Mouse (Mus musculus): ENCODE measurements around the gene Eif2ak4. TPM values are rescaled to one million over a fixed set of nuclear protein-coding genes. Genes with fewer than 3 reads are reported as not detected.
A peak's percentile ranks its signal among the peaks of the same experiment; 100 is the strongest.

Gene Eif2ak4
- polyA plus RNA-seq, 1 experiment from 2014 or later: 10.0 TPM

DNA sequence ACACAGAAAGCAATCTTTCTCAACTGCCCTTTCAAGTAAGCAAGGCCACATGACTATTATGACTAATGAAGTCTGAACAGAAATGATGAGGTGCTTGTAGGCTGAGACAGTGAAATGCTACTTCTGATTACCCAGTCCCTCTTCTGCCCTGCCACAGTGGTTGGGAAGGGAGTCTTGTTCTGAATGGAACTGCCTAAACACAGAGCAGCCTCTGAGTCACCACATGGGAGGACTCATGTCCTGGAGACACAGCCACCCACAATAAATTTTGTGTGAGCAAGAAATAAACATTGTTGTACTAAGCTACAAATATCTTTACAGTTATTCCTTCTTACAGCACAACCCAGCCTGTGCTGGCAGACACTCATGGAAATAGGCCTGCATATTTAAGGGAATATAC lies 12.5 kb upstream of the Eif2ak4 start:
- no peaks in the 10 kb centered on the region for H3K36me3 ChIP-seq
- peaks cover 34% of the 10 kb centered on the region for H3K27me3 ChIP-seq (ENCODE audit: insufficient read depth, poor library complexity, severe bottlenecking)
- no peak overlapping the region for H3K4me3 ChIP-seq

DNA sequence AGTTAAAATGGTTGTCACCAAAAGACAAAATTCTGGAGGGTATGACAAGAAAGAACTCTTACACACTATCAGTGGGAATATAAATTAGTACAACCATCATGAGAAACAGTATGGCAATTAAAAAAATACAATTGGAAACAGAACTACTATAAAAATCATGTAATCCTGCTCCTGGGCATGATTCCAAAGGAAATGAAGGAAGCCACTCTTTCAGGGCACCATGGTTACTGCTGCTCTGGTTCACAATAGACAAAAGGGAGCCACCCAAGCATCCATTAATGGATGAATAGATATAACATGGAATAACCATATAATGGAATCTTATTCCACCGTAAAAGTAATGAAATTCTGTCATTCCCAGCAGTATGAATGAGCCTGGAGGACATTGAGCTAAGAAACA lies 8.7 kb upstream of the Eif2ak4 start:
- Histone ChIP-seq H3K4me3 (no peak overlapping the region), H3K27me3 (ENCODE audit: insufficient read depth, poor library complexity, severe bottlenecking) (peaks cover 8% of the 10 kb centered on the region), H3K4me1 (no peaks in the 10 kb centered on the region), H3K9me3 (no peaks in the 10 kb centered on the region), H3K36me3 (no peaks in the 10 kb centered on the region), H3K27ac (no peak overlapping the region)
- 64% methylated on average over 1 of the region's 1 CpGs for WGBS
- DNase-seq (ENCODE audit: low spot score): no peak

More for the DNA sequence above, 12.5 kb upstream of the Eif2ak4 start:
- H3K9me3 ChIP-seq: no peaks in the 10 kb centered on the region
- no peak overlapping the region for H3K27ac ChIP-seq
- no peak for DNase-seq (ENCODE audit: low spot score)
- H3K4me1 ChIP-seq: peaks cover 17% of the 10 kb centered on the region

DNA sequence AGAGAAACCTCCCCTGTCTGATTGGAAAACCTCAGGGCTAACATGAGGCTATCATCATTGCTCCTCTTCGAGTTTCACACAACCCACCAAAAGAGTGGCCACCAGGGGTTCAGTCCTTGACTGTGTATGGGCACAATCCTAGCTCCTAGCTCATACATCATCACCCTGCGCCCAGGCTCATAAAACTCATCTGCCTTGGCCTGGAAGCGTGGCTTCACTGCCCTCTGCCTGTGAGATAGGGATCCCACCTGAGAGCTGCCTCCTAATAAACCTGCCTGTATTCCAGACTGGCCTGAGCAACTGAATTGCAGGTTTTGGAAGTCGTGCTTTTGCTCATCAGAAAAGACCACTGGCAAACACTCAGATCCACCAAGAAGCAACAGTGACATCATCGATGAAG lies 5.0 kb upstream of the Eif2ak4 start:
- 70% methylated on average over 5 of the region's 5 CpGs for WGBS
- DNase-seq (ENCODE audit: low spot score): no peak
- Histone ChIP-seq H3K4me3 (no peak overlapping the region), H3K4me1 (no peaks in the 10 kb centered on the region), H3K27me3 (ENCODE audit: insufficient read depth, poor library complexity, severe bottlenecking) (no peaks in the 10 kb centered on the region), H3K36me3 (no peaks in the 10 kb centered on the region), H3K9me3 (no peaks in the 10 kb centered on the region), H3K27ac (no peak overlapping the region)

DNA sequence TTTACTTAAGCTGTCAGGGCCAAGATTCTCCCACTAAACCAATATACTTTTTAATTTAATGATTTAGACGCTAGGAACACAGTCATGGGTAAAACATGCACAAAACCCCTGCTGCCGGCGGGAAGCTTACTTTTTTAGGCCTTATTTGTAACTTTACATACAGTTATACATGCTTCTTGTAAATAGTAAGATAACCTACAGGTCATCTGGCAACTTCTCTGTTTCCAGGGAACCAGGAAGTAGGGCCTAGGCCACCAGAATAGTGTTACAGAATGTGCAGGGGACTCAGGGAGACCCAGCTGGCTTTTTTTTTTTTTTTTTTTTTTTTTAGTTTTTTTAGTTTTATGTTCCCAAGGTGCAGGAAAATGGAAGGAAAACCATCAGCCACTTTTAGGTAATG lies 1.2 kb downstream of the Eif2ak4 start:
- Histone ChIP-seq H3K36me3 (no peaks in the 10 kb centered on the region), H3K27ac (peak overlapping the region; percentile 93; the same call in 1 of the 2 replicates), H3K4me3 (peak overlapping the region; percentile 74), H3K9me3 (no peaks in the 10 kb centered on the region), H3K27me3 (ENCODE audit: insufficient read depth, poor library complexity, severe bottlenecking) (no peaks in the 10 kb centered on the region), H3K4me1 (0 out of 2 replicates have a peak, but pooled peaks cover 5% of the 10 kb centered on the region)
- WGBS: 66% methylated on average over 3 of the region's 3 CpGs
- no peak for DNase-seq (ENCODE audit: low spot score)

DNA sequence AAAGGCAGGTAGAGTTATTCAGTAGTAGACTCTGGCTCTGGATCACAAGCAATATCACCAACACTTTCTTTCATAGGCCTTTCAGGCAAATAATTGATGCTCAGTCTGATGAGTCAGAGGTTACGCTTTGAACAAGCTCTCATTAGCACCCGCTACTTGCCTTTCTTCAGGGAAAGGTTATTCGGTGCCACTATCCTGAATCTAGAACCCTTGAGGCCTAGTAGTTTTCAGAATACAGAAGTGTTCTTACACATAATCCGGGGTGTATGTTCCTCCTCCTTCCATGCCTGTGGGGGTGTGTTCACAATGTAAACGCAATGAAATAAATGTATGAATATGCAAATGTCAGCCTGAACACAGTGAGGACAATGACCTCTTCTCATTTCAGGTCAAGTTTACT lies 1.7 kb downstream of the Eif2ak4 start:
- Histone ChIP-seq H3K4me3 (0 out of 2 replicates have a peak overlapping the region, but pooled peaks have one; percentile 74), H3K27me3 (ENCODE audit: insufficient read depth, poor library complexity, severe bottlenecking) (no peaks in the 10 kb centered on the region), H3K4me1 (0 out of 2 replicates have a peak, but pooled peaks cover 5% of the 10 kb centered on the region), H3K27ac (no peak overlapping the region), H3K36me3 (no peaks in the 10 kb centered on the region), H3K9me3 (no peaks in the 10 kb centered on the region)
- no peak for DNase-seq (ENCODE audit: low spot score)
- 89% methylated on average over 5 of the region's 5 CpGs for WGBS

DNA sequence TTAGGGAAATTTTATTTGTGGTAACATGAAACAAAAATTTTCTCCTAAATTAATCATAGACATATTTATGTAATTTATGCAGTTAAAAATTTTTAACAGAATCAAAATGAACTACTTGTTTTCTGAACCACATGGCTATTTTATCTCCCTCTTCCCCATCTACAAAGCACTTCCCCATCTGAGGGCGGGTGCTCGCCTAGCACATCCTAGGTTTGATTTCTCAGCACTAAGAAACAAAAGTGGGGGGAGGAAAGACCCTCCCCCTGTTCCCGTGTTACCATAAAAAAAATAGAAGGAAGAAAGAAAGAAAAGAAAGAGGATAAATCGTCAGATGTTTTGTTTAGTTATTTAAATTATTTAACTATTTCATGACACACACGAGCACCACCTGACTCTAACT lies 2.8 kb downstream of the Eif2ak4 start:
- DNase-seq (ENCODE audit: low spot score): no peak
- no peaks in the 10 kb centered on the region; the same call in 1 of the 2 replicates for H3K9me3 ChIP-seq
- H3K4me1 ChIP-seq: 0 out of 2 replicates have a peak, but pooled peaks cover 5% of the 10 kb centered on the region
- H3K36me3 ChIP-seq: no peaks in the 10 kb centered on the region
- 72% methylated on average over 5 of the region's 5 CpGs for WGBS
- no peak overlapping the region for H3K4me3 ChIP-seq
- no peaks in the 10 kb centered on the region for H3K27me3 ChIP-seq (ENCODE audit: insufficient read depth, poor library complexity, severe bottlenecking)
- no peak overlapping the region for H3K27ac ChIP-seq

DNA sequence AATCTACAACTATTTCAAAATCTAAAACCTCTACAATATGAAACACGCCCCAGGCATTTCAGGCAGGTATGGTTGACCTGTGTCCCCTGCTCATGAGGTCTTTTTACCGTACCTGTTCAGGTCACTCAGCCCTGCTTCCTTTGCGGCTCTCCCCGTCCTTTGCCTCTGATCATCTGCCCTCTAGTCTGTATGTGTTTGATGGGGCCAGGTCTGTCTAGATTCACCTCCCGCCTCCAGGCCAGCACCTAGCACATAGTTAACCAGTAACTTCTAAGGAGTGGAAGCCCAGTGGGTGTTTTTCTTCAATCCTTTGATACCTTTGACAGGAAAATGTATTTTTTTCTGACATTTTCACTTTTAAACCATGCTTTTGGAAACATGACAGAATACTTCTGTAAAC lies 11.3 kb downstream of the Eif2ak4 start:
- Histone ChIP-seq H3K4me1 (no peaks in the 10 kb centered on the region), H3K9me3 (no peaks in the 10 kb centered on the region; the same call in 1 of the 2 replicates), H3K27ac (no peak overlapping the region), H3K4me3 (no peak overlapping the region), H3K27me3 (ENCODE audit: insufficient read depth, poor library complexity, severe bottlenecking) (no peaks in the 10 kb centered on the region), H3K36me3 (peaks cover 13% of the 10 kb centered on the region; the same call in 1 of the 2 replicates)
- DNase-seq (ENCODE audit: low spot score): no peak
- 84% methylated on average over 5 of the region's 5 CpGs for WGBS

DNA sequence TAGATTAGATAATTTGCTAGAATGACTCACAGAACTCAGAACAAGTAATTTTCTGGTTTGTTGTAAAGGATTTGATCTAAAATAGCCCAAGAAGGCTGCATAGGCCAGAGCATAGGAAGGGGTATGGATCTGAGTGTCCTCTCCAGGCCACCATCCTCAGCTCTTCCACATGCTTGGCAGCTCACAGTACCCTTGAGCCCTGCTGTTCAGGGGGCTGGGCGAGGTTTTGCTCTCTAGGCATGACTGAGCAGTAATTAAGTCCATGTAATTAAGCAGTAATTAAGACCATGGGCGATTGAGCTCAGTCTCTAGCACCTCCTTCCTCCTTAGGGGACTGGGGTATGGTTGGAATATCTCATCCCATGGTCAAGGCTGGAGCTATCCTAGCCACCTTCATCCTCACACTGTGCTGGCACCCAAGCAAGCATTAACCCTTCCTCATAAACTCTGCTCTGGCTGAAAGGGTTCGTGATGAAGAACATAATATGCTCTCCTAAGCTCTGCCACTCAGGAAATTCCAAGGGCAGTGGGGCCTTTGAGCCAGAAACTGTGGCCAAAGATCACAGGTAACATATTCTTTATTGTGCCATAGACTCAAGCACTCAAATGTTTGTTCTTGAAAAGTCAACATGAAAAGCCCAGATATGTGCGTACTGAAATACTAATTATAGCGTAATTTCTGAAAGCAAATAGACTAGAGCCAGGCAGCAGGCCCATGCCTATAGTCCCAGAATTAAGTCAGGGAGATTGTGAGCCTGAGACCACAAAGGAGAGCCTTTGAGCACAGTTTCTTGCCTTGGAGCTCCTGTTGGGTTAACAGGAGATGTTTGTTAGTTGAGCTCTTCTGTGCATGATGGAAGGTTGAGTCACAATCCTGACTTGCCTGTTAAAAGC lies 13.7 kb downstream of the Eif2ak4 start:
- H3K36me3 ChIP-seq: peaks cover 17% of the 10 kb centered on the region; the same call in 1 of the 2 replicates
- 81% methylated on average over 5 of the region's 5 CpGs for WGBS
- DNase-seq (ENCODE audit: low spot score): no peak
- H3K4me1 ChIP-seq: no peaks in the 10 kb centered on the region
- no peaks in the 10 kb centered on the region for H3K9me3 ChIP-seq
- no peaks in the 10 kb centered on the region for H3K27me3 ChIP-seq (ENCODE audit: insufficient read depth, poor library complexity, severe bottlenecking)
- H3K4me3 ChIP-seq: no peak overlapping the region
- no peak overlapping the region for H3K27ac ChIP-seq

DNA sequence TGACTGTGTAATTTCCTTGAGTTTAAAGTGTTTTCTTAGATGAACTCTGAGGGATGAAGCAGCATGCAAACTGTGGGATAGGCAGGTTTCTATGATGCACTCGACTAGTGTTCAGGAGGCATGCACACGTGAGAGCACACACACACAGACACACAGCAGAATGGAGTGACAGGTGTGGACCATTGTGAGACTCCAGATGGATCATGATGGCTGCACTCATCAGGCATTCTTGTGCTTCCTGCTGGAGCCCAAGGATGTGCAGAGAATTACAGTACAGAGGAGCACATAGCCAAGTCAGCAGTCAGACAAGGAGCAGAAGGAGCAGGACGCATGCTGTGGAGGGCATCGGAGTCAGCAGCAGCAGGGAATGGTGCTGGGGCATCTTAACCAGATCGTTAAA lies 15.9 kb downstream of the Eif2ak4 start:
- H3K9me3 ChIP-seq: no peaks in the 10 kb centered on the region
- no peak for DNase-seq (ENCODE audit: low spot score)
- no peak overlapping the region for H3K4me3 ChIP-seq
- 83% methylated on average over 5 of the region's 5 CpGs for WGBS
- no peaks in the 10 kb centered on the region for H3K27me3 ChIP-seq (ENCODE audit: insufficient read depth, poor library complexity, severe bottlenecking)
- no peaks in the 10 kb centered on the region for H3K4me1 ChIP-seq
- peaks cover 27% of the 10 kb centered on the region for H3K36me3 ChIP-seq
- no peak overlapping the region for H3K27ac ChIP-seq

DNA sequence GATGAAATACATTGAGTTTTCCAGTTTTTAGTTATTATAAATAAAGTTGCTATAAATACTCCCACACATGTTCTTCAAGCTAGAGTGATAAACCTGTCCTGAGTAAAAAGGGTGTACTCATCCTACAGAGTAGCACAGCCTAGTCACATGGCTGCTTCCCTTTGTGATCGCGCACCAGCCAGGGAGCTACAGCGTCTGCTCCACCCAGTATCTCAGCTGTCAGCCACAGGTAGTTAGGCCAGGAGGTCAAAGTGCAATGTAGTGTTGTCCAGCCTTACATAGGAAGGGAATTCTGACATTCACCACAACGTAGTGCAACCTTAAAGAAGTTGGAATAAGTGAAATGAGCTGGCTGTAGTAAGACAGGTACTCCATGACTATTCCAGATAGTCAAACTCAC lies 17.1 kb downstream of the Eif2ak4 start:
- no peak for DNase-seq (ENCODE audit: low spot score)
- Histone ChIP-seq H3K9me3 (no peaks in the 10 kb centered on the region), H3K4me3 (no peak overlapping the region), H3K36me3 (peaks cover 30% of the 10 kb centered on the region), H3K27me3 (ENCODE audit: insufficient read depth, poor library complexity, severe bottlenecking) (no peaks in the 10 kb centered on the region), H3K27ac (no peak overlapping the region), H3K4me1 (no peaks in the 10 kb centered on the region)
- 87% methylated on average over 4 of the region's 4 CpGs for WGBS

DNA sequence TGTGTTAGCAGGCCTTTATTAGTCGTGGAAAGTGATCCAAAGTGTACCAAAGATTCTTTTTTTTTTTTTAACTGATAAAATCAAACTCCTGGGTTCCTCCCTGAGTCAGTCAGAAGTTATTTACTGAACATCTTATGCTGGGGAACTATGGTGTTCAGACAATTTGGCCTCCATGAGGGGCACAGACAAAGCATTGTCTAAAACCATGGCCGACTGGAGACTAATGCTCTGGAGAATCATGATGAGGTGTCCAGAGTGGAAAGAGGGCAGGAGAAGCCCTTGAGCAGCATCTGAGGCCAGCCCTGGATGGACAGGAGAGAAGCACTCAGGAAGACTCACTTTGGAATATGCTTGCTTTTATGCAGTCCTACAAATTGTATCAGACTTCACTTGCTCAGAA lies 18.4 kb downstream of the Eif2ak4 start:
- no peaks in the 10 kb centered on the region for H3K27me3 ChIP-seq (ENCODE audit: insufficient read depth, poor library complexity, severe bottlenecking)
- 69% methylated on average over 2 of the region's 2 CpGs for WGBS
- peak; percentile 59 for DNase-seq (ENCODE audit: low spot score)
- no peak overlapping the region for H3K27ac ChIP-seq
- H3K36me3 ChIP-seq: peaks cover 37% of the 10 kb centered on the region
- H3K4me3 ChIP-seq: no peak overlapping the region
- H3K9me3 ChIP-seq: no peaks in the 10 kb centered on the region
- no peaks in the 10 kb centered on the region for H3K4me1 ChIP-seq

DNA sequence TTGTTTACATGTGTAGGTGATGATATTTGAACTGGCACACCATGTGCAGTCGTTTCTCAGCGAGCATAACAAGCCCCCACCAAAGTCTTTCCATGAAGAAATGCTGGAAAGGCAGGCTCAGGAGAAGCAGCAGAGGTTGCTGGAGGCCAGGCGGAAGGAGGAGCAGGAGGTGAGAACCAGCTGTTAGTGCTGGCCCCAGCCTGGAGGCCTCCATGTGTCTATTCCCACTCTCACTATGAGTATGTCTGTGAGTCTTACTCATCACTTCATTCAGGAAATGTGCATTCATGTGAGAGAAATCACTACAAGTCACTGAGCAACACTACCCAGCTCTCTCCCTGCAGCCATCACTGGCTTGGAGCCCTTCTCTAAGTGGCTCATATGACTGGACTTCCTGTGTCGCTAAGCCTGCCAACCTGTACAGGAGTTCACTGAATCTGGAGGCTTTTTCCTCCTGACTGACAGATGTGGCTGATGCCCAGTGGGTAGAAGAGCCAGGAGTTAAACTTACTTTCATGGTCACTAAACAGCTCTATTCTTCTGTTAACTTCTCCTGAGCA lies 20.0 kb downstream of the Eif2ak4 start:
- WGBS: 78% methylated on average over 4 of the region's 4 CpGs
- DNase-seq (ENCODE audit: low spot score): peak; percentile 53
- Histone ChIP-seq H3K27me3 (ENCODE audit: insufficient read depth, poor library complexity, severe bottlenecking) (no peaks in the 10 kb centered on the region), H3K9me3 (no peaks in the 10 kb centered on the region), H3K4me1 (no peaks in the 10 kb centered on the region), H3K4me3 (no peak overlapping the region), H3K27ac (no peak overlapping the region), H3K36me3 (peaks cover 46% of the 10 kb centered on the region)

DNA sequence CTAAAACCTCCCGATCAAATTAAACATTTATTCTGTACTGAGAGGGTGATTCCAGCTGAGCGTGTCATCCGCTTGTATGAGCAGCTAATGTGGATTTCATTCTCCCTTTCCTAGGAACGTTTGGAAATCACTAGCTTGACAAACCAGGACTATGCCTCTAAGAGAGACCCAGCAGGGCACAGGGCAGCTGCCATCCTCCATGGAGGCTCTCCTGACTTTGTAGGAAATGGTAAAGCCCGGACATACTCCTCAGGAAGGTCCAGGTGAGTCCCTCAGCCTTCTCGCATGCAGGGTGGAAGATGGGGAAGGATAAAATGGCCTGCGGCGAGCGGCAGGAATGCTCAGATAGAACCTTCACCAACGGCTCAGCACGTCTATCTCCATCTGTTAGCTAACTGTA lies 24.4 kb downstream of the Eif2ak4 start:
- peak; percentile 57 for DNase-seq (ENCODE audit: low spot score)
- peaks cover 77% of the 10 kb centered on the region for H3K36me3 ChIP-seq
- no peak overlapping the region for H3K27ac ChIP-seq
- H3K4me1 ChIP-seq: no peaks in the 10 kb centered on the region
- no peaks in the 10 kb centered on the region for H3K27me3 ChIP-seq (ENCODE audit: insufficient read depth, poor library complexity, severe bottlenecking)
- 93% methylated on average over 11 of the region's 11 CpGs for WGBS
- H3K9me3 ChIP-seq: no peaks in the 10 kb centered on the region
- H3K4me3 ChIP-seq: no peak overlapping the region
